Mouse (Mus musculus) small intestine, adult 2 months (tissue): Measurements from ENCODE around the gene 4930502E18Rik.

Experiments
- CTCF ChIP-seq: fragments of 200-500 bp; IDR thresholded peaks from 2 replicates; pipeline ENCODE4 v1.5.1; 2012; ENCODE audit warnings: low read depth, mild to moderate bottlenecking, control low read depth, inconsistent platforms, low read length, moderate library complexity, mixed read lengths; ENCODE audit not compliant: insufficient replicate concordance, insufficient read length; ENCODE audit errors: extremely low read depth
- POLR2A ChIP-seq: fragments of 200-500 bp; IDR thresholded peaks from 2 replicates; pipeline ENCODE4 v1.6.1; 2012; ENCODE audit warnings: low read depth, mild to moderate bottlenecking, control low read depth, inconsistent platforms, low read length, moderate library complexity

GRCm38 (mm10) chrX:53692065-53692464 is 32.6 kb upstream of the 4930502E18Rik start:
- TF ChIP-seq CTCF (no peak), POLR2A (no peak)
